In the genomic region with DNA sequence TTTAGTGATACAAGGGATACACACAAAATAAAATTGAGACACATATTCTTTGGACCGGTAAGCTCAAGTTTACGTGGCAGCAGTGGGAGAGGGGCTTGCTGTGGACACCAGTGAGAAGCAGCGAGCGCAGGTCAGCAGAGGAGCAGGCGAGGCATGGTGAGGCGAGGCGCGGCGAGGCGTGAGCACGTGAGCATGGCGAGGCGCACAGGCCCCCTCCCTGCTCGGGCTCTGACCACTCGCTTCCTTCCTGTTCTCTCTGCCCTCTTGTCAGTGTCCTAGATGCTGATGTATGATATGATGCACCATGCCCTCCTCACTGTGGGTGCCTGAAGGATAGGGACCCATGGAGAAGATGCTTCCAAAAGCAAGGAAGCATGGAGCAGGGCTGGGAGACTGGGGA, we compare ENCODE assay signal across 9 mouse cellular contexts. TPM values are rescaled to one million over a fixed set of nuclear protein-coding genes. Genes with fewer than 3 reads are reported as not detected.
DNase-seq lines count a peak whose midpoint lies in the region.
"Had no signal": no experiment of that assay in that cellular context is flagged by ENCODE, and none has a peak within 500 bp of the region (broad histone marks: within the 10 kb centered on the region; RNA-seq: fewer than 3 reads in every experiment).

No protein-coding gene starts in this region.

- DNase-seq in adrenal gland, adult (ENCODE audit: inconsistent age in 2 of 2, low spot score in 1 of 2): peak; percentile 22 to 55
- no peak for DNase-seq in adrenal gland, adult 8-10 months
- DNase-seq in lung, postnatal 14 days: peak; percentile 9
- DNase-seq in lung, postnatal 25 days (ENCODE audit: low spot score): no peak
- peak; percentile 20 for DNase-seq in kidney, adult 9 months
- DNase-seq in right cerebral cortex, postnatal 25 days: peak; percentile 28
- DNase-seq in ovary, postnatal 36 days (ENCODE audit: low spot score): no peak
- no peak for DNase-seq in left cerebral cortex, adult 8-10 months (ENCODE audit: low spot score in 2 of 2)
- DNase-seq: midbrain, embryonic 14.5 days had no signal

RNA-seq across cellular contexts. Expression of a gene that starts 43.6 kb away (rescaled TPM):
- total RNA-seq in adrenal gland, adult 8-10 months (2022): 1 to 10 TPM; 7.9 to 9.8 (median 9.1) TPM
- total RNA-seq in left cerebral cortex, adult 8-10 months (2022): 1 to 10 TPM in 1 of 4 experiments, under 1 TPM in 3; 0.70 to 1.9 (median 0.85) TPM

Comparison
In these comparisons a context has a peak if more than half of its experiments do, and no peak if none do; other contexts are left out.
1. DNase-seq: peak in adrenal gland, adult (2 of 2), lung, postnatal 14 days (single experiment), kidney, adult 9 months (single experiment) and right cerebral cortex, postnatal 25 days (single experiment); none in adrenal gland, adult 8-10 months (single experiment), lung, postnatal 25 days (single experiment), ovary, postnatal 36 days (single experiment) and left cerebral cortex, adult 8-10 months (0 of 2).